Mouse (Mus musculus) 3T3-L1 (cell line): Measurements from ENCODE around the gene Zbtb46.
A peak's percentile ranks its signal among the peaks of the same experiment; 100 is the strongest.

Experiments
- DNase-seq: peaks from one replicate; pipeline ENCODE4 v3.0.0-alpha.2; 2015; ENCODE audit warnings: low read depth, low spot score

Gene Zbtb46

DNA sequence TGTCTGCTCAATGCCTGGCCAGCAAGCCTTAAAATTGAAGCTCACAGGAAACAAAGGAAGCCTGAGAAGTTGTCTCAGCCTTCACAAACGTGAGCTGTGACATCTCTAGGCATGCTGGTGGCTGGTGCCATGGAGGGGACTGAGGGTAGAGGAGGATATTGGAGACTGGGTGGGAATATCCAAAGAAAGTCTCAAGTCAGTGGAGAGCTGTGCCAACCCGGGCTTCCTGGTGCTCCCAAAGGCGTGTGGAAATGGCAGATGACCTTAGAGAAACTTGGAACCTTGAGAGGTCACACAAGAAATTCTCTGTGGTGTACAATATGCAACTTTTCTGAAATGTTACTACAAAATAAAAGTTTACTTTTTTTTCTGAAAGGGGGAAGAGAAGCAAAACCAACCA is 6.2 kb upstream of the Zbtb46 start:
- no peak for DNase-seq

DNA sequence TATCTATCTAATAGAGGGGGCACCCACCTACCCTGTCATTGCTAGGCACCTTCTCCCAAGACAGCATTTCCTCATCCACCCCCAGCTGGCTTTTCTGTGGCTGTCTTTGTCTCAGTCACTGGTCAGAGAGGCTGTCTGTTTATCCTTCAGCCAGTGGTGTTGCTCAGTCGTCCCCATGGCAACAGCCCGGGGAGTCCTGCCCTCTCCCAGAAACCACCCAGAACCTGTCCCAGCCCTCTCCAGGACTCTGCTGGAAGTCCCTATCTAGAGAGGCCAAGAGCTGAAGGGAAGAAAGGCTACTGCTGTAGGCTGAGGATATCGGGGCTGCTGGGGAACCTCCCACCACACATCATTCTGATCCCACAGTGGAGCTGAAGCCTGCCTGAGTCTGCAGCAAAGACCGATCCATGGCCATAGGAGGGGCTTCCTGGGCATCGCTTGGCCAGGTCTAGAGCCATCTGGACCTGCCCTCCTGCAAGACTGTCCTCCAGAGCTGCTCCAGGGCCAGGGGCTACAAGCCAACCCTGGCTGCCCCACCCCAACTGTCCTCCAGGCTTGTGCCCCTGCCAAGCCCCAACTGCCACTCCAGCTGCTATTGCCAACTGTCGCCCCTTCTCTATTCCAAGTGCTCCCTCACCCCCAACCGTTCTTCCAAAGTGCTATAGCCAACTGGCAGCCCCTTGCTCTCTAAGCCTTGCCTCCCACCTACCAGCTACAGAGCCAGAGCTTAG is 3.9 kb upstream of the Zbtb46 start:
- DNase-seq, result peak; percentile 44

DNA sequence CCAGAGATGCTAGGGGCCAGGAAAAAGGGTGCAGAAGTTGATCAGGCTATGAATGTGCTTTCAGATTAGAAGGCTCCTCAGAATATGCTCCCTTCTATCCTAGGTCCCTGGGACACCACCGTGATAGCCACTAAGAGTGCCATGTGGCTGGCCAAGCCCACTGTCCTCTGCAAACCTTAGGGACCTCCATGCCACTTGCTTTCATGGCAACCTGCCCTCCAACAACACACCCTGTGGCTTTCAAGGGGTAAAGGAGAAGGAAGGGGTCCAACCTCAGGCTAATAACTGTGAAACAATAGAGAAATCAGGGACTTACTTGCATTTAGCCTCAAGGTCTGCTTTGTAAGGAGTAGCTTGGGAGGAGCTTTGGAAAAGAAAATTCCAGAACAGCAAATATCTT is 3.4 kb upstream of the Zbtb46 start:
- no peak for DNase-seq

DNA sequence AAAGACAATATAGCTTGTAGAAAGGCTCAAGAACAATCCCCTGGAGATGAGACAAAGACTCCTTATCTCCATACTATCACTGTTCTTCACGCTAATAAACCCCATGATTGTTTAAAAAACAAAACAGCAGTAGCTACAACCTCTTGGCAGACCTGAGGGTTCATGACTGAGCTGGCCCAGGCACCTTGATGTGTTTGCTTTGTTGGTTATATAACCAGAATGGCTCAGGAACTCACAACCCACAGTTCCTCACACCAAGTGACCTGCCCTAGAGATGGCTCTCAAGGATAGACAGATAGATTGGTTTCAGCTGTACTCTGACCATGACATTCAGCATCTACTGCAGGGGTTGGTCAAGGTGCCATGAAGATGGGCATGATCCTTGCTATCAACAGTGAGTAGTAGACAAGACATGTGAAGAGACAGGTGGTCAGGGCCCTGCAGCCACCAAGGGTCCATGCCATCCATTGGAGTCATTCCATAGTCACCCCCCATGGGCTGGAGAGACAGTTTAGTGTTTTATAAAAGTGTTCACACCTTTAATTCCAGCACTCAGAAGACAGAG is 2.4 kb upstream of the Zbtb46 start:
- DNase-seq, result no peak

DNA sequence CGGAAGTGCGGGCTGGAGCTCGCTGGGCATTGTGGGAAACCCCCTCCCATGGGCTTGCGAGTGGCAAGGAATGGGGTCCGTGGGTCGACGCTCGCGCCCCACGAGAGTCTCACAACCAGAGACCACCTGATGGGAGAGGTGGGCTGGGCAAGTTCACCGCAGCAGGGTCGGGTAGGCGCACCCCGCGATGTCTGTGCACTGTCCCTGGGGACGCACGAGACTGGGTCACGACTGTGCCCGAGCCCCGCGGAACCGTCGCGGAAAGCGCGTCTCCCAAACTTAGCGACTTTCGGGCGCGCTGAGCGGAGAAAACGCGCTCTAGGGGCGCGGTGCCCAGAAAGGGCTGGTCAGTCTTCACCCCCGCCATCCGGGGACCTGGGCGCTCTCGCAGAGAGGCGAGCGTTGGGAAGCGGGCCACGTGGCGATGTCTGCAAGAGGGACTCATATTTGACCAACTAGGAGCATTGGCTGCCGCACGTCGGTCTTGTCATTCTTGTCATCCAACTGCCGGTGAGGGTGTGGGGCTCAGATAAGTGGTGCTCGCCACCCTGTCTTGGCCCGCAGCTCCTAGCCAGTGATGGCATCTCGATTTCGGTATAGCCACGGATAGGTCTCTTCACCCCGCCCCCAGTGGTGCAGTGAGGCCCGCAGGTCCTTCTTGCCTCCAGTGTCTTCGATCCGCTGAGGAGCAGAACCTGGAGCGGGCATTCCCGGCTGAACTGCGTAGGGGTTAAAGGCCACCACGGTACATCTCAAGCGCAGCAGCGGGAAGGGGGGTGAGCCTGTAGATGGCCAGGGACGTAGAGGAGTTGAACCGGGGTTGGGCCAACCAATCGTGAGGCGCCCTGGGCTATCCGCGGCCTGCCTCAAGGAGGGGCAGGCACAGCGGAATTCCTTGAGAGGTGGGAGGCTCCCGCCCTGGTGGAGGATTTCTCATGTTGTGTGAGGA is 721 bp upstream of the Zbtb46 start:
- no peak for DNase-seq

DNA sequence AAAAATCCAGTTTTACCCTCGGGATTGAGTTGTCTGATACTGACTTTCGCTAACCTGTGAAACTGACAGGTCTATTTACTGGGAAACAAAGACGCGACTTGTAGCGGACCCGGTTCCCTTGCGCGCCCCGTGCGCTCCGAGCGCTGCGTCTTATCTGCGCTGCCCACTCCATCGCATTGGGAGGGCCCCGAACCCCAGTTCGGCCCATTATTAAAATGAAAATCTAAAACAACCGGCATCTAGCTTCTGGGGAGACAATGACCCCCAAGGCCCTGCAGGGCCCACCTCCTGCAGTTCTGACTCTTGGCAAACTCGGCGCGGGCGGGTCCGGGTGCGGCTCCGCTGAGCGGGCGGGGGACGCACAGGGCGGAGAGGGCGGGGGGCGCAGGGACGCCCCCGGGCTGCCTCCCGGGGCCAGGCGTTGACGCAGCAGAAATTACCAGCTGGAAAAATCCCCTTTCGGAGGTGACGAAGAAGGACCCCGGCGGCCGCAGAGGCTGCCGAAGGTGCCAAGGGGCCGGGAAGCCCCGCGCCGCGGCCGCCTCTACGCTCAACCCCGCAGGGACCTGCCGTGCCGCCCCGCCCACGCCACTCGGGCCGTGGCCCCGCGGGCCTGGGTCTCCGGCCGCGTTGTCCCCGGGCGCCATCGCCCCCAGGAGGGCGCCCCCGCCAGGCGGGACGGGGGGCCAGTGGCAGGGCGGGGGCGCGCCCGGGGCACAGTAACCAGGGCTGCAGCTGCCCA is 644 bp downstream of the Zbtb46 start:
- no peak for DNase-seq

DNA sequence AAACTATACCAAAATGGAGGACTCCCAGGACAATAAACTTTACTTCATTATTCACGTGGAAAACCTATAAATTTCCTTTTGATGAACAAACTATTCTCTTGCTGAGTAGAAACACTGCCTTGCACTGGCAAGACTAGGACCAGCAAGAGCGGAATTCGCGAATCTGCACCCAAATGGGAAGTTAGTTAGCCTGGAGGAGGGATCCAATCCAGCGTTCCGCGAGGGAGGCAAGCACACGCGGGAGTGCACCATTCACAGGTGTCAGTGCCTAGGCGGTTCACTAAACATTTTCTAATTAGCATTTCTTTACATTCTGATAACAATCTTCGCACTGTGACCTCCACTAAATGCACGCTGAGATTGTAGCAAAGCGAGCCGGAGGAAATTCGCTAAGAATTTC is 1.4 kb downstream of the Zbtb46 start:
- DNase-seq, result no peak

DNA sequence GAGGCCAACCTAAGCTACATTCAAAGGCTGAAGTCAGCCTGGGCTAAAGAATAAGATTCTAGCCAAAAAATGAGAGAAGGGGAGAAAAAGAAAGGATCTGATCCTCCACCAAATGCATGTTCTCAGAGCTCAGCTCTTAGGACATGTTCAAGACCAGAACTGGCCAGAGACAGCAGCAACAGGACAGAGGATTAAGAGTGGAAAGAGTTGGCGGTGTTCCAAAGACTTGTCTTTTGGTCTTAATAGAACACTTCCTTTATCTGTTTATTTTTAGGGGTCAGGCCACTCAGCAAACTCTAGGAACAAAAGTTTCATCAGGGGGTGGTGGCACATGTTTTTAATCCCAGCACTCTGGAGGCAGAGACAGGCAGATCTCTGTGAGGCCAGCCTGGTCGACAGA is 3.3 kb downstream of the Zbtb46 start:
- peak; percentile 25 for DNase-seq

DNA sequence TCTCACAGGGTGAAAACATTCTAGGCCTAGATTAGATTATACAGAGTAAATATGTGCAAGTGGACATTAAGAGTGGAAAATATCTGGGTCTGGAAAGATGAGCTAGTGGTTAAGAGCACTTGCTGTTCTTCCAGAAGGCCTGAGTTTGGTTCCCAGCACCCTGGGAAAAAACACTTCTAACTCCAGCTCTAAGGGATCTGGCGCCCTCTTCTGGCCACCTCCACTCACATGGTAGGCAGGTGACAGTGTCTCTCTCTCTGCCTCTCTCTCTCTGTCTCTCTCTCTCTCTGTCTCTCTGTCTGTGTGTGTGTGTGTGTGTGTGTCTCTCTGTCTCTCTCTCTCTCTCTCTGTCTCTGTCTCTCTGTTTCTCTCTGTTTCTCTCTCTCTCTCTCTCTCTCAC is 6.0 kb downstream of the Zbtb46 start:
- no peak for DNase-seq

DNA sequence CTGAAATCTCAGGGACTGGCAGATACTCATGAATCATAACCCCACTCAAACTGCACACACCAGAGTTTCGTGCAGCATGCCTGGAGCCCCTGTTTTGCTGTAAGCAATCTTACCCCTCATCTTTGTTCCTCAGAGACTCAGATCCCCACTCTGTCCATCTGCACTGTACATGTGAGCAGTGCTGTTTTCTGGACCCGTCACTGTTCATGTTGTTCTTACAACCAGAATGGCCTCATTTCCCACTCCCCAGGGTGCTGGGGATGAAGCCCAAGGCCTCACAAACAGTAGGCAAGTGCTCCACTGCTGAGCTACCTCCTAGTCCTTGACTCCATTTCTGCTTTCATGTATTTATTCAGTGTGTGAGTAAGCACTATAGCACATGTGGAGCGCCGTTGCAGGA is 7.0 kb downstream of the Zbtb46 start:
- DNase-seq, result no peak

DNA sequence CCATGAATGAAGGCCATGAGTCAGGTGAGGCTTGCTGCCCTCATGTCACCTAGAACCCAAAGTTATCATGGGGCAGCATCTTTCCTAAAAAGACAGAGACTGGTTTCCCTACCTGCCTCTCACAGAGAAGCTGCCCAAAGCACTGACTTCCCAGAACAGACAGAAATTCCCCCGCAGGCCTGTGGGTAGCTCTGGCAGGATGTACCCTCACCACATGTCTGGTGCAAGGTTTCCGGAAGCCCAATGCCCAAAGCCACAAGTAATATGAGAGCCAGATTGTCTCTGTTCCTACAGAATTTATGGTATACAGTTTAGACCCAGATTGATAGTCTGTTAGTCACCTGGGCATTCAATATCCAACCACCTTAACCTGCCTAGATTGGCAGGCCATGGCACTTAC is 16.2 kb downstream of the Zbtb46 start:
- no peak for DNase-seq

DNA sequence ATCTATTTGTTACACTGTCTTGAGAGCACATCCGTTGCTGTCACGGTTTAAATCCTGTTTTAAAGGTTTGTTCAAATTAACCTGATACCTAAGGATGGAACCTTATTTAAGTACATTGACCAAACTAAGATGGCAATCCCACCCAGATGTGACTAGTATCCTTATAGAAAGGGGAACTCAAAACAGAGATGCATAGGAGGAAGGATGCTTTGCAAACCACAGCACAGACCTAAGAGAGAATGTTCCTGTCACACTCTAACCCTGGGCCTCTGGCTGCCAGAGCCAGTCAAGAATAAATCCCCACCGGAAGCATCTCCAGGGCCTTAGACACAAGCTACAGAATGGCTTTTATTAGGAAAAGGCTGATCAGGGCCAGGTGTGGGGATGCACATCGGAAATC is 21.1 kb downstream of the Zbtb46 start:
- DNase-seq, result no peak

DNA sequence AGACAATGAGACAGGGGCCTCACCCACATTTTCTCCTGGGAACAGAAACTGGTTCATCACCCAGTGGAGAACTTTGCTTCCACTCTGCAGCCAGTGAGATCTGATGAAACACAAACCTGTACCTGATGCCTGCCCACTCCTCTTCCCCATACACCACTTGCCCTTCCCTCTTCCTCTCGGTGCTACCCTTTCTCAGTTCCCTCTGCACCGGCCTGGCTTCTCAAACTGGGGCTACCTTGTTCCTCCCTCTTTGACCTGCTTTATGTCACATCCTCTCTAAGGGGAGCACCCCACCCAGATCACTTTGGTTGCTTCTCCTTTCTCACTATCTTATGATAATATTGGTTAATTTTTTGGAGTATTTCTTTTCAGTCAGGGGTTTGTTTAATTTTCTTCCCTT is 23.0 kb downstream of the Zbtb46 start:
- DNase-seq, result no peak

DNA sequence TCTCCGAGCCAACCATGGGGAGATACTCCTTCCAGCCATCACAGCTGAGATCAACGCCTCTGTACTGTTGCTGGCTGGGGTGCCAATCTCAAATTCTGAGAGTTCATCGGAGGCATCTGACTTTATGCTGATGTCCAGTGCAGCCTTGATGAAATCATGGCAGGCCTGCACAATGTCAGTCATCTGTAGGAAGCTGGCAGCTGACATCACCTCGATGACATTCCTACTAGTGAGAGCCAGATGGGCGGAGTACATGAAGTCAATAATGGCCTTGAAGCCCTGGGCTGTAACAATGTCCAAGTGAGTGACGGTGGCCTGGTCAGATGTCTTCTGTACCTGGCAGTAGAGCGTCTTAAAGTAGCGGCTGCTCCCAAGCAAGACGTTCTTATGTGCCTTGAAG is 35.4 kb downstream of the Zbtb46 start:
- no peak for DNase-seq

DNA sequence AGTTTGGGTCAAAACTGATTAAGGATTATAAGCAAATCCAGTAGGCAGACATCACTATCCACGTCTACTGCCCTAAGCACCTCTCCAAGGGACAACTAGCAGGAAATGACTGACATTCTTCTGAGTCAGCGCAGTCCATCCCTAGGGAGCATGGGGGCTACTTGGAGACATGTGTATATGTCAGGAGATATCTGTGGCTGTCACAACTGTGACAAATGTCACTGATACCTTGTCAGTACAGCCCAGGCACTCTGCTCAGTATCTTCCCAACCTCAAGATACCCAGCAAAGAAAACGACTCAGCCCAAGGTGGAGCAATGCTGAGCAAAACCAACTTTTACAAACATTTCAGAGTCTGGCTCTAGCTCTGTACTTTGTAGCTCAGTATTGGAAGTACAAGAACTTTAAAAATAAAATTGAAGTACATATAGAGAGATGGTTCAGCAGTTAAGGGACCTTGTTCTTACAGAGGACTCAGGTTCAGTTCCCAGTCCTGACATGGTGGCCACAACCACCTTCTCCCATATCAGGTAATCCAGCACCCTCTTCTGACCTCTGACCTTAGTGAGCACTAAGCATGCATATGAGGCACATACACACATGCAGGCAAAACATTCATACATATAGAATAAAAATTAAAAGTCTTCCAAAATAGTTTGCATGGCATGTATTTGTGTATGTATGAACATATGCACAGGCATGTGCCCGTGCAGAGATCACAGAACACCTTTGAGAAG is 38.2 kb downstream of the Zbtb46 start:
- peak; percentile 52 for DNase-seq

DNA sequence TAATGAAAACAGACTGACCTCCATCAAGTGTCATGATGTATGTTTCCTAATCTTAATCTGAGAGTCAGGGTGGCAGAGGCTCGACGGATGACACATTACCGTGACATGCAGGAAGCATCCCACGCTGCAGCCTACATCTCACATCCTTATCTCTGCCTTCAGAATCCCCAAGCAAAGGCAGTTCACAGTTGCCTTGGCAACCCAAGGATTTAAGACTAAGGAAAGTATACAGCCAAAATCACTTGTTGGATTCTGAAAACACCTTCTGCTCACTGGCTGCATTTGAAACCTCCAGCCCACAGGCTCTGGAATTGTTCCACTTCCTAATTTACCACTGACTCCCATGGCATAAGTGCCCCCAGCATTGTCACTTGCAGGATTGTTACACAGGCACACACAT is 38.8 kb downstream of the Zbtb46 start:
- no peak for DNase-seq

DNA sequence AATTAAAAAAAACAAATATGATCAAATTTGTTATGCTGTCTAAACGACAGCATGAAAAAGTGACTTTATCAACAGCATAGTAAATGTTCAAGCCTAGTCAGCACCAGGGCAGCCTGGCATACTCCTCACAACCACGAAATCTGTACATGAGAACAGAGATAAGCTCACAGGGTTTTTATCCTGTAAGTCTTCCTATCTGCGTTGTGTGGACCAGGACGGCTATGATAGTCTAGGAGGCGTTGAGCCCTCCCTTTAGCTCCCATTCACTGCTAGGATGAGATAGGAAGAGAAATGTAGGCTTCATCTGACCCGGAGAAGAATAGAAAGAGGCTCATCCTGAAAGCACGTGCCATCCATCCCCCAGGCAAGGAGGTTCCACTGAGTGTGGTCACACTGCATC is 39.9 kb downstream of the Zbtb46 start:
- no peak for DNase-seq

DNA sequence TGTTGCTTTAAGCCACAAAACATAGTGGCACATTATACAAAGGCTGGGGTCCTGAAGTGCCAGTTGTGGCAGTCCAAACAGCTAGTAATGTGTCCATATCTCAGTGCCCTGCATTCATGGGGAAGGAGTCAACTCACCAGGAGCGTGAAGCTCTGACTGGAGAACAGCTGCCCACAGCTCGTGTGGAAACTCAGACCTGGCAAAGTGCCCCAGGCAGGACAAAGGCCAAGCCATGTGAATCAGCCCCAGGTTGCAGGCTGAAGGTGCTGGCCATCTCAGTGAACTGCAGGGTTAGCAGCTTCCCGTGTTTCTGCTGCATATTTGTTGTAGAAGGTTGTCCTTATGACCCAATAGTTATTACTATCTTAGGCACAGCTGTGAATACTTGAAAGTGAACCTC is 43.3 kb downstream of the Zbtb46 start:
- DNase-seq, result peak; percentile 68

DNA sequence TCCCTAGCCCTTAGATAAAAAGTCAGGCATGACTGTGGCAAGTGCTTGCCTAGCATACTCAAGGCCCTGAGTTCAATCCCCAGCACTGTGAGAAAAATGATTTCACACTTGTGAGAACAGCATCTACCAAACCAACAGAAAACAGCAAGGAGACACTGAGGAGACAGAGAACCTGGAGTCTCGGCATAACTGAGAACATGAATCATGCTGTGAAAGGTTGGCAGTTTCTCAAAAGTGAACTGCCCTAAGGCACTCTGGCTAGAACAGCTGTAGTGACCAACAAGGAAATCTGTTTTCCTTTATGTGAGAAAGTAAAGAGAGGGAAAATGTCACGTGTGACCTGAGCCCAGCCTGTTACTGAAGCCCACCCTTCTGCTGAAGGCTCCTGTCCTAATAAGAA is 46.1 kb downstream of the Zbtb46 start:
- peak; percentile 98 for DNase-seq

DNA sequence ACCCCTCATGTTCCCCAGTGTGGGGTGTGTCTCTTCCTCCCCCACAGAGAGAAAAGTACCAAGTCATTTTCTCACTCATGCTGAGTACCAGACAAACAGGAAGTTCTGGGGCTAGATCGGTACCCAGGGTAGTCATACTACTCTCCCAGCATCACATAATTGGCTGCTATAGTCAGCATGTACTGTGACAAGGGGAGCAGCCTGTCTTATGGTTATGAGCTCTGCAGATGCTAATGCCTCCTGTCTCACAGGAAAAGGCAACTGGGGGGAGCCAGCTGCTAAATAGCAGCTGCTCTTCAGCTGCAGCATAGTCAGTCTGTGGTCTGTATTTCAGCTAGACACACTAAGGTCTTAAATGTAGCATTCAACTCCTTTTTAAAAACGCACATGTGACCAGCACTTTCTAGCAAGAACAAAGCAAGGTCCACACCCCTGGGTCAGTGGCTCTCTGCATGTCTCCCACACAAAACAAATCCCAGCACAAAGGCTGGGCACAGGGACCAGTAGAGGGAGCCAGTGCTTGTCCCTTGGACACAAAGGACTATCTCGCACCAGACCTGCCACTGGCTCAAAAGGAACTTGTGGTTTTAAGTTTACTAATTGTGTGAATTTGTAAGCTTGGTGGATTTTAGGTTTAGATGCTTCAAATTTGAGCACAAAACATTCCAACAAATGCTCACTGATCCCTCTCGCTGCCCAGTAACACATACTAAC is 48.3 kb downstream of the Zbtb46 start:
- peak; percentile 91 for DNase-seq

DNA sequence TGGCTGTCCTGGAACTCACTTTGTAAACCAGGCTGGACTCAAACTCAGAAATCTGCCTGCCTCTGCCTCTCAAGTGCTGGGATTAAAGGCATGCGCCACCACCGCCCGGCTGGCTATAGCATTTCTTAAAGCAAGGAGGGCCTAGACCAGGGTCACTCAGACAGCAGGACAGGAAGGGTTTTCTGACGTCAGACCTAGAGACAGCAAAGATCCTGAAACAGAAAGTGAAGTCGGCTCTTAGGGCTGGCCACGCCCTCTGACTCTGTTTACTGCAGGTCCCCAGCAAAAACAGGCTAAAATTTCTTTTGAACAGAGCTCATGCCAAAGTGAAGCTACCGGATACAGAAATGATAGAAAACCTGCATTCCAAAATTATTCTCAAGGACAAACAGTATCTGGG is 49.6 kb downstream of the Zbtb46 start:
- DNase-seq, result no peak
